Mouse (Mus musculus): ENCODE data around the gene Ptgfrn.

Gene Ptgfrn

DNA sequence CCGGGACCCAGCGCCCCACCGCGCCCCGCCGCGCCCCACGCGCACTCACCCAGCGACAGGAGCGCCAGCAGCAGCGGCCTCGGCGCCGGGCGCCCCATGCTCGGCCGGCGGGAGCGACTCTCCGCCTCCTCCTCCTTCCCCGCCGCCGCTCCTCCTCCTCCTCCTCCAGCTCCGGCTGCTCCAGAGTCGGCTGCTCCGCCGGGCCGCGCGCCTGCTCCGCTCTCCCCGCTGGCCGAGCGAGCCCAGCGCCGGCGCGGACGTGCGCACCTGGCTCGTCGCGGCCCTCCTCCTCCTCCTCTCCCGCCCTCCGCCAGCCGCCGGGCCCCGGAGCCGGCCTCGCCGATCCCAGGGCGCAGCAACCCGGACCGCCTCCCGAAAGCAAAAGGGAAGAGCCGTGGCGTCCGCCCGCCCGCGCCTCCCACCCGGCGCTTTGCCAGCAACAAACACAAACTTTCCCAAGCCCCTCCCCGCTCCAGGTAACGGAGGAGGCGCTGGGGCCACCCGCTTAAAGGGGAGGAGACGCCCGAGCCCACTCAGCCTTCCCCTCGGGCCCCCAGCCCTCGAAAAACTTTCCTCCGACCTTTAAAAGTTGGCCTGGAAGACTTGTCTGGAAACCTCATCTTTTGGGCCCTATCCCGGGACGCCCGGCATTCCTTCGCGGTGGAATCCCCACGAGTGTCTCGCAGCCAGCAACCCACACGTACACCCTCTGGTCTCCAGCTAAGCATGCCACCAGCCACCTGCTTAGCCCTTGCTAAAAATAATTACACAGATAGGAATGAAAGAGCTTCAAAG lies at the start of gene Ptgfrn:
TSS of gene Ptgfrn (minus strand) at position 236 of the 795 bp plus-strand sequence.
- 2% methylated on average over 77 of the region's 81 CpGs for WGBS

- 95% methylated on average over 4 of the region's 4 CpGs for WGBS
Observed at GRCm38 (mm10) chr3:101159701-101160100, 49.6 kb upstream of the Ptgfrn start.

DNA sequence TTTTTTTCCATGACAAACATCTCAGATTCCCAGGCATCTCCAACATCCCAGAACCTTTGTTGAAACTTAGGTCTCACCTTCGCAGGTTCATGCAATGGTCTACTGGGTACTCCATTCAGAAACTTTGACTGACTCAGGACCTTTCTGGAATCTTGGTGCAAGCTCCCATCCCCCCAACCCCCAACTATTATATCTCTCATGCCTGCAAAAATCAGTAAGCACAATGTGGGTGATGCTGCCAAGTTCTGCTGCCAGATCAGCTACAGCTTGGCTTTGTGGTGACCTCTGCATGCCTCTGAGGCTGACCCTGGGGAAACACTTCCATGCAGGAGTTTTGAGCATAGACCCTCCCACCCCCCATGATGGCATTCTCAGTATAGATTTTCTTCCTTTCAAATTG lies 44.0 kb upstream of the Ptgfrn start:
- WGBS: 97% methylated on average over 1 of the region's 1 CpGs

DNA sequence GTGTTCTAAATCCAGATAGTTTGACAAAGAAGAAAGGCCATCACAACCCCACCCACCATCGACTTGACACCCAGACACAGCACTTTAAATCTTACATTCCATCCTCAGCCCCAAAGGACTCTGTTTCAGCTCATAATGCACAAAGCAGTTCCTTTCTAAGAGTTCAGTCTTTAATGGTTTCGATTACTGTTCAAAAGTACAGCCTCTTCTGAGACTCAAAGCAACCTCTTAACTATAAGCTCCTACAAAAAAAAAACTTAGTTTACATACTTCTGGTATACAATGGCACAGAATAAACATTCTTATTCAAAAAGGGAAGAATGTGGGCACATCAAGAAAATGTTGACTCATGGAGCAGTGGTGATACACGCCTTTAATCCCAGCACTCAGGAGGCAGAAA lies 43.3 kb upstream of the Ptgfrn start:
- WGBS: 86% methylated on average over 3 of the region's 3 CpGs

GRCm38 (mm10) chr3:101146126-101146772 lies 36.2 kb upstream of the Ptgfrn start:
- 50% methylated on average over 7 of the region's 7 CpGs for WGBS

DNA sequence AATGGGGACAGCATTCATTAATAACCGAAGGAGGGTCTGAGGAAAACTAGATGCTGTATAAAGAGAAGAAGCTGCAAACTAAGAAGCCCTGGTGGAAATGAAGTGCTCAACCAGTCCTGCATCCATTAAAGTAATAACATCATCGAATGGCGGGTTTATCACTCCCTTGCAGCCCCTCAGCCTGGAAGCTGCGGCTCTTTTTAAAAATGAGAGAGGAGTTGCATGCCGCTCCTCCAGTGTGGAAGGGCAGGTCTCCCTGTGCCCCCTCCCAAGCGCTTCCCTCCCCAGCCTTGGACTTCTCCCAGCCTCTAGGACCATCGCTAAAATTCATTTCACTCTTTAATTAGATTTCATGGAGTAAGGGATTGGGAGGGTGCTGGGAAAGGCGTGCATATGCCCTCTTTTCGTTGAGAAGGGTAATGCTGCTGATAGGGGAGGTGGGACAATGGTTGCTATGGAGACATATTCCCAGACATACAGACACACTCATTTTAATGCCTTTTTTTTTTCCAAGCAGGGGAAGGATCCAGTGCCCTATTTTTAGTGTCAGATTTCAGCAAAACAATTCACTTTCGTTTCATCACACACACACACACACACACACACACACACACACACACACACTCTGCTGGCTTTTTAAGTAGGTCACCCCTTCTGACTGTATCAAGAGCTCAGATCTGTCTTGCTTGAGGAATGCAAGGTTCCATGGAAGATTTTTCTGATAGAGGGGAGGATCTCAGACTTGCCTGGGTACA lies 35.4 kb upstream of the Ptgfrn start:
- 26% methylated on average over 10 of the region's 10 CpGs for WGBS

- WGBS: 72% methylated on average over 6 of the region's 6 CpGs
Observed at GRCm38 (mm10) chr3:101144366-101144948, 34.4 kb upstream of the Ptgfrn start.

GRCm38 (mm10) chr3:101143465-101143864 lies 33.4 kb upstream of the Ptgfrn start:
- 60% methylated on average over 7 of the region's 7 CpGs for WGBS

- WGBS: 55% methylated on average over 8 of the region's 8 CpGs
Observed at GRCm38 (mm10) chr3:101141864-101142263, 31.8 kb upstream of the Ptgfrn start.

GRCm38 (mm10) chr3:101139958-101140357 lies 29.9 kb upstream of the Ptgfrn start:
- 90% methylated on average over 7 of the region's 7 CpGs for WGBS

DNA sequence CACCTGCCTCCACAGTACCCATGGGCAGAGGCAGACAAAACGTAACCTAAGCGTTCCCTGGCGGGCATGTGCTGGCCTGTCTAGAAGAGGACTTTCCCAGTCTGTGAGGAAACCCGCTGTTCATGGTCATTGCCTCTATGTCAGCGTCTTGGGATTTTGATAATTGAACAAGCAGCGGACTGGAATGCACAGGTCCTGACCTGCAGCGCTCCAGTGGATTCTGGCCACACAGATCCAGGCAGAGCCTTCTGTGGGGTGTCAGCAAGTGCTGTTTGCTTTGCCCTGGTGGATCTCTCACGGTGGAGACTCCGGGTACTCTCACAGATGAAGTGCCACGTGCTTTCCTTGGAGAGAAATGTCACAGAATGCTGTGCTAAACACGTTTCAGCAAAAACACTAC lies 26.4 kb upstream of the Ptgfrn start:
- WGBS: 70% methylated on average over 11 of the region's 11 CpGs

GRCm38 (mm10) chr3:101134861-101135260 lies 24.8 kb upstream of the Ptgfrn start:
- WGBS: 96% methylated on average over 9 of the region's 9 CpGs

DNA sequence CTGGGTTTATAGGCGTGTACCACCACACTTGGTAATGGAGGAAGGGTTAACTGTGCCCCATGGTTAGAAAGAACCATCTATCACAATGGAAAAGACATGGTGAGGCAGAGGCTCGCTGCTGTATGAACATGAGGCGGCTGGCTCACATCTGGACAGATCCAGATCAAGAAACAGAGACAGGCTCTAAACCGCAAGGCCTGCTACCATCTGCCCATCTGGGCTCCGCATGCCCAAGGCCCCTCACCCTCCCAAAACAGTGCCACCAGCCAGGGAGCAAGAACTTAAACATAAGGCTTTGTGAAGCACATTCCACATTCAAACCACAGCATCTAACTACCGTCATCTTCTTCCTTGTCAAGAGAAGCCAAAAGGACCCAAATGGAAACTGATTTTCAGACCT lies 22.9 kb upstream of the Ptgfrn start:
- 95% methylated on average over 6 of the region's 6 CpGs for WGBS

- 77% methylated on average over 5 of the region's 5 CpGs for WGBS
Observed at GRCm38 (mm10) chr3:101131772-101132171, 21.7 kb upstream of the Ptgfrn start.

DNA sequence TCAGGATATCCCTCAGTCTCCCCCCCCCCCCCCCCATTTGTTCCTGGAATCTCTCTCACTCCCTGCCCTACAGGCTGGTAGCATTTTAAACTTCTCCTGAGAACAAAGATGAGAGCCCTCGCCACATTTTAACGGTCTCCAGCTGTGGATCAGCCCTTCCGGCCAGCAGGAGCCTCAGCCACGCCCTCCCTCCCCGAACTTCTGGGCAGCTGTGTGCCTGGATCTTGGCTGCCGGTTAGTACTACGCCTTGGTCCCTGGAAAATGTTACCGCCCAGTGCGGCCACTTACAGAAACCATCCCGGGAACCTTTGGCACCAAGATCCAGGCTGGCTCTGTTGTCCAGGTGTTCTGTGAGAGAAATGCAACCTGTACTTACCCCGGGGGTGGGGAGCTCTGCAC lies 20.4 kb upstream of the Ptgfrn start:
- 14% methylated on average over 11 of the region's 11 CpGs for WGBS

DNA sequence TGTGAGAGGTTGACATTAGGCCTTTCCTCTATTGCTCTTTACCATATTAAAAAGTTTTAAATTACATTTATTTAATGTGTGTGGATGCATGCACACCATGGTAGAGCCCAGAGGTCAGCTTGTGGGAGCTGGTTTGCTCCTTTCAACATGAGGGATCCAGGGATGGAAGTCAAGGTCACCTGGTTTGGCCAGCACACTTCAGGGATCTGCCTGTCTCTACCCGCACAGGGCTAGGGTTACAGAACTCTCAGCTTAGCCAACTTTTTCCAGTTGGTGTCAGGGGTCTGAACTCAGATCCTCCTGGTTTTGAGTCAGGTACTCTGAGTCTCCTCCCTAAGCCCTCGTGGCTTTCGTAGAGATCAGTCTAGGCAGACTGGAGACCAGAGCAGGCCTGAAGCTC lies 19.5 kb upstream of the Ptgfrn start:
- WGBS: 77% methylated on average over 3 of the region's 3 CpGs

DNA sequence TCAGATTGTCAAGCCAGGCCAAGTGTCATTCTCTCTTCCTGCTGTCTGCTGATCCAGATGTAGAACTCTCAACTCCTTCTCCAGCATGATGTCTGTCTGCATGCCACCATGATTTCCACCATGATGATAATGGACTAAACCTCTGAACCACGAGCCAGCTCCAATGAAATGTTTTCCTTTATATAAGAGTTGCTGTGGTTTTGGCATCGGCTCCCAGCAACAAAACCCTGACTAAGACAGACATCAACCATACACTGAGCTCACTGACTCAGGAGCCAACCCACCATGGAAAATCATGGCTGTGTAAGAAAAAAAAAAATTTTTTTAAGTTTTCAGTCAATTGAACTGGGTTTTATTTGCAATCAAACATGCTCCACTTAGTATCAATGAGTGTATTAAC lies 17.7 kb upstream of the Ptgfrn start:
- 82% methylated on average over 2 of the region's 2 CpGs for WGBS

- 95% methylated on average over 5 of the region's 5 CpGs for WGBS
Observed at GRCm38 (mm10) chr3:101124716-101125115, 14.6 kb upstream of the Ptgfrn start.

GRCm38 (mm10) chr3:101122479-101122878 lies 12.4 kb upstream of the Ptgfrn start:
- 88% methylated on average over 3 of the region's 3 CpGs for WGBS

DNA sequence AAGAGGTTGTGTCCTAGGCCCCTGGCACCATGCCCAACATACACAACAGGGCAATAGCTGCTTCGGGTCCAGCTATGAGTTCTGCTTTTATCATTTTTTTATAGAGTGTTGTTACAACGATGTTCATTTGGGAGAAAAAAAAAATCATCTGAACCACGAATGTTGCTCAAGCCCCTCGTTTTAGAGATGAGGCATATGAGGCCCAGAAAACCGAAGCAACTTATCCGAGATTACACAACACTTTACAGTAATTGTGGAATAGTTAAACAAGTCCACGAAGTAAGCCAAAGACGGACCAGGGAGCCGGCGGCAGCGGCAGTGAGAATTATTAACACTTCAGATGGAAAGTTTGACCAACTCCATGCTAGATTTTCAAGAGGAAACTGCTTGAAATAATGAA lies 7.7 kb upstream of the Ptgfrn start:
- WGBS: 92% methylated on average over 11 of the region's 11 CpGs

- WGBS: 96% methylated on average over 8 of the region's 8 CpGs
Observed at GRCm38 (mm10) chr3:101117386-101117749, 7.3 kb upstream of the Ptgfrn start.
